Mouse (Mus musculus): ENCODE results near the gene Lifr.
A peak's percentile ranks its signal among the peaks of the same experiment; 100 is the strongest.

The Lifr gene

DNA sequence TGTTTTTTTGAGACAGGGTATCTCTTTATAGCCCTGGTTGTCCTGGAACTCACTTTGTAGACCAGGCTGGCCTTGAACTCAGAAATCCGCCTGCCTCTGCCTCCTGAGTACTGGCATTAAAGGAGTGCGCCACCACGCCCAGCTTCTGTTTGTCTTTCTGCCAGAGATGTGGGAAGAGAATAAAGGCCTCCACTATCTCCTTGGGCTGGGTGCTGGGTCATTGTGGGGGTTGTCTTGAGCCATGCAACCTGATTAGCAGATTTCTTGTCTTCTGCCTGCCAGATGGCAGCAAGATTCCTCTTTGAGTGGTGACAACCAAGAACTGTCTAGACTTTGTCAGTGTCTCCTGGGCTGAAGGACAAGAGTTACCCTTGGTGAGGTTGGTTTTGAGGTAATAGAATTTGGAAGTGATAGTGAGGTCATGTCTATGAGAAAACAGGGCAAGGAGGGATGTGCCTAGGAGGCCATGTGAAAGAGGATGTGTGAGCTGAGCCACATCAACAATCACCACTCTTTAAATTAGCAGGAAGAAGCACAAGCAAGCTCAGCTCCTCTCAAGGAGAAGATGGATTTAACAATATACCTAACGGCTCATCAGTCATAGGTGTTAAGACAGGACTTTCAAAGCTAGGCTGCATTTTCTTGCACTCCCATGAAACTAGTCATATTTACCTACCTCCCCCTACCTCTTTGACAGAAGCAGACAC is 10.6 kb upstream of the Lifr start:
- DNase-seq (ENCODE audit: extremely low read depth, insufficient read length, low spot score): no peak

DNA sequence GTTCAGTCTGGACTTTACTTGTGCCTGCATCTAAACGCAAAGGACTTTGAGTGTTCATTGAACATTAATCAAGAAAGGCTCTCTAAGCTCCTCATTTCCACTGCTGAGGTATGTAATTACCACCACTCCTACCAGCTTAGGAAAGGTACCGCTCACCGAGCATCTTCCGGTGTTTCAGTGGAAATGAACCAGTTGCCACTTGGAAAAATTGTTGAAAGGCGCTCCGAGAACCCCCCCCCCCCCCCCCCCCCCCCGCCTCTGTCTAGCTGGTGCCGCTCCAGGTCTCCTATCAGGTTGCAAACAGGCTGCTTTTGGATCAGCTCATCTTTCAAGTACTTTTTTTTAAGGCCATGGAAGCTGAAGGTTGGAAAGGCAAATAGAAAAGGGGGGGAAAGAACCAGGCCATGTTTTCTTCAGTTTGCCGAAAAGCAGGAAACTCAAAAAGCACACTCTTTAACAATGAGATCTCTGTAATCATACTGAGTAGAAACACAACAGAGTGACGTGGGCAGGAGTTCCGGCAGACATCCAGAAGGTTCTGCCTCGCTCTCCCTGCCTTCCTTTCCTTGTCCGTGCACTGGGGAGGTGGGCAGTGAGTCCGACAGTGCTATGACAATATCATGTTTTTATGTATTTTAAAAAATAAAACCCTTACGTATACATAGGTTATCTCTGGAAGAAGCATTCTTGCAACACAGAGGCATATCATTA is 9.3 kb upstream of the Lifr start:
- DNase-seq (ENCODE audit: extremely low read depth, insufficient read length, low spot score): no peak

DNA sequence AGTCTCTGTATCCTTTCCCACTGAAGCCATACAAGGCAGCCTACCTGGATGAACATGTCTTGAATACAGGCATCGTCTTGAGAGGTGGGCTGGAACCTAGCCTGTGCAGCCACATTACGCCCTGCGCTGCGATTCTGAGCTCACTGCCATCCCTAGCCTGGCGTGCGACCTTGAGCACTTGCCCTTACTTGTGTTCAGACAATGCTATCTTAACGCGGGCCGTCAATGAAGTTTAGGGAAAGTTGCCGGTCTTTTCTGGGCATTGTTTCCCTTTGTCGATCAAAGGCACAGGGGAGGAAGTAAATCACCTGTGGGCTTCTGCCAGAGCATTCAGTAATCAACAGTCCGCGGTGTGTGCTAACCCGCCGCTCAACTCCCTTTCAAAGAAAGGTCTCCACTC is 8.6 kb upstream of the Lifr start:
- no peak for DNase-seq (ENCODE audit: extremely low read depth, insufficient read length, low spot score)

DNA sequence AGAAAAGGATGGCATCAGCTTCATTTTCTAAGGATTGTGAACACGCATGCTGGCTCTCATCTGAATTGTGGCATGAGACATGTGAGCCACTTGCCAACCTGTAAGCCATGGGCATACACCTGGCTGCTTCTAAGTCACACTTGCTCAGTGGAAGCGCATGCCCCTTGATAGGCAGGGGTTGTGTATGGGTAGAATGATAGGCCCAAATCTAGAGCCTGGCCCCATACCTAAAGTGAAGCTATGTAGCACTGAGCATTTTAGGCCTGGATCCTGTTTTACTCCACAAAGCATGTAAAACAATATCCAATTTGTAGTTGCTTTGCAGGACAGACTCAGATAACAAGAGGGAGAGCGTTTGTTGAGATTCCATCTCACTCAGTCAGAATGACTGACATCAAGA is 7.5 kb upstream of the Lifr start:
- no peak for DNase-seq (ENCODE audit: extremely low read depth, insufficient read length, low spot score)

DNA sequence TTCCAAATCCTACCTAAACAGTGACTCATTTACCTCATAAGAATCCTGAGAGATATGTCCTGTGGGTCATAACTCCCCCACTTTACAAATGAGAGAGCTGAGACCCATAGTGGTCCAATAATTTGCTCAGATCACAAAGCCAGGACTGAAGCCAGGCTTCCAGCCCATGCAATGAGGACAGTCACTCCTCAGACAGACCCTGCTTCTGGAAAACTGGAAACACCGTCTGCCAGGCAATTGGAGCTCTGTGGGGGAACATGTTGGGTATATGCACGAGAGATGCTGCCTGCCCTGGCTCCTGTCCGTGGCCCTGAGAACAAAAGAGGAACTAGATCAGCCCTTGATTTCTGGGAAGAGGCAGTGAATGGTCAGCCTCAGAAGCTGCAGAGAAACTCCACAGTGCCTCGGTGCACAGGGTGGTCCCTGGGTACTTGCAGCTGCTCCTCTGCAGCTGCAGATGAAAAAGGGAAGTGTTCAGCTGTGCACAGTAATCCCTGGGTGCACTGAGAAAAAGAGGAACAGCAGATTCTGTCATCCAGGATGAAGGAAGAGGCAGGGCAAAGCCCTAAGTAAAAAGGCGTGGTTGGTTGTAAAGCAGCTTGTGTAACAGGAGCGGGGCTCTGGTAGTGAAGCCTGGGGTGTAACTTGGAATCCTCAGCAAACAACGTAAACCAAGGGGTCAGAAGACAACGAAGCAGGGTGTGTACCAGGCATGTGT is 5.5 kb upstream of the Lifr start:
- DNase-seq (ENCODE audit: extremely low read depth, insufficient read length, low spot score): no peak

DNA sequence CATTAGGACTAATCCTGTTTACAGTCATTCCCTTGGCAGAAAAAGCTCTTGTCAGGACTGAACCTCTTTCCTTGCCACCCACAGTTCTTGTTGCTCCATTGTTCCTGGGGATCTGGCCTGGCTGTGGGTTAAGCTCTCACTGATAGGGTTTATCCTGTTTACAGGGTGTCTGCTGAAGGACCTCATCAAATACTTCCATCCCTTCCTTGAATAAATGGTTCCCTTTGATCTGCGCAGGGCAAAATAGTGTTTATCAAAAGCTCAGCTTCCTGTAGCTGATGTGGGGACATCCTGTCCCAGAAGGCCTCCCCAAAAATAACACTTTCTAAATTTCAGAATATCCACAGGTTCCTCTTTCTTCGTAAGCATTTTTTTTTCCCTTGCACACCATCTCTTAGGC is 1.7 kb upstream of the Lifr start:
- DNase-seq (ENCODE audit: extremely low read depth, insufficient read length, low spot score): no peak

DNA sequence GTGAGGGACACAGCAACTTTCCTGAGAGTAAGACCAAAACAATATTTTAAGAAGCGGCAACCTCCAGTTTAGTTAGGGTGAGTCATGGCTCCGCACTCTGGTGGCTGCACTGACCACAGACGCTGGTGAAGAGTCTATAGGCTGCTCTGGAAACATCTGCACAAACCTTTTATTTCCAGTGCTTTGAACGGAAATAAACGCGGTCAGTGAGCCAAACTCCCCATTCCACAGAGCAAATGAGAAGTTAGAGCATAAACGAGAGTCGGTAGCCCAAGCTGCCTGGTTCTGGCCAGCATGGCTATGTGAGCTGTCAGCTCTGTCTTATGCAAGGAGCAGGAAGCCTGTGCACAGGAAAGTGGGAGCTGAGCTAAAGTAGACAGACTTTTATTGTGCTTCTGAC is 1.9 kb downstream of the Lifr start:
- peak; percentile 6 for DNase-seq (ENCODE audit: extremely low read depth, insufficient read length, low spot score)

DNA sequence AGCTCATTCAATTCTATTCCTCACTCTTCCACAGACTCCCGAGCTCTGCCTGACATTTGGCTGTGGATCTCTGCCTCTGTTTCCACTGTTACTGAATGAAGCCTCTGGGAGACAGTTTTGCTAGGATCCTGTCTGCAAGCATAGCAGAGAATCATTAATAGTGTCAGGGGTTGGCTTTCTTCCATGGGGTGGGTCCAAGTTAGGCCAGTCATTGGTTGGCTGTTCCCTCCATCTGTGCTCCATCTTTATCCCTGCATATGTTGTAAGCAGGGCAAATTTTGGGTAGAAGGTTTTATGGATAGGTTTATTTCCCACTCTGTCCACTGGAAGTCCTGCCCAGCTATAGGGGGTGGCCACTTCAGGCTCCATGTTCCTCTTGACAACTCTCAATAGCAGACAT is 9.0 kb downstream of the Lifr start:
- DNase-seq (ENCODE audit: extremely low read depth, insufficient read length, low spot score): no peak

DNA sequence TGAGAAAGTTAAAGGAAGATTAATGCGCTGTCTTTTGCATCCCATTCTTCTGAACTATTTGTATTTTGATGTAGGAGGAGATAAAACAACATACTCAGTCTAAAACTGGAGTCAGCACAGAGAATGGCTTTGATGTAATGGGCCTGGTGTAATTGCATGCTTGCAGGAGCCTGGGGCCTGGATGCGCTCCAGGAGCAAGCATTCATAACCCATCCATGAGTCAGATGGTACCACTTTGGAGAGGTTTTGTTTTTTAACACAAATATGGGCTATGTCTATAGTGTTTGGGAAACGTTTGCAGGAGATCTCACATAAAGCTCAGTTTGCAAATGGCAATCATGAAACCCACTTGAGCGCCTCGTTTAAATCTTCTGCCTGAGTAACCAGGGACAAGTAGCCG is 9.8 kb downstream of the Lifr start:
- no peak for DNase-seq (ENCODE audit: extremely low read depth, insufficient read length, low spot score)

DNA sequence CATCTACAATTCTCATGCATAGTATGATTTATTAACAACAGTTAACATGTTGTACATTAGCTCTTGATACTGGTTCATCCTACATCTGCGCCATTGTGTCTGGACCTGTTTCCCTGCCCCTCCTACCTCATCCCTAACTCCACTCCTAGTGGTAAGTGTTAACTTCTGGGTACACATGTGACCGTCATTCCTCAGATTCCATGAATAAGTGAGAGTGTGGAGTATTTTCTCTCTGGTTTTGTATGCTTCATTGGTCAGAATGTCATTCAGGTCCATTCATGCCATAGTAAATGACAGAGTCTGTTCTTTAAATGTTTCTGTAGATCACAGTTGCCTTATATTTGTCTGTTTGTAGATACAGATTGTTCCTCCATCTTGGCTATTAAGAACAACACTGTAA is 12.6 kb downstream of the Lifr start:
- no peak for DNase-seq (ENCODE audit: extremely low read depth, insufficient read length, low spot score)

DNA sequence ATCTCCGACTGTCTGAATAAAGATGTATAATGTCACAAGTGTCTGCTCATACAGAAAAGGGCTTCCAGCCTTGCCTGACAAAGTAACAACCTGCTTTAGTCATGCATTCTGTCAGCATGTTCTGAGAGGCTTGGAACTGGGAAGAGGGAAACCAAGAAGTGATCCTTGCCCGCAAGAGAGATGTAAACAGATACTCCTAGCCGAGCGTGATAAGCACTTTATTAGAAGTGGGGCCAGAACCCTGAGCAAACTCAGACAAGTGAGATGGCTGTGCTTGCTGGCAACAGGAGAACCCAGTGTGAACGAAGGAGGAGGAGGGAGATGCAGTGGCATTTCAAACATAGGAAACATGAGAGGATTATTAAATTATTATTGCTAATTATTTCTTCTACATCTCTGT is 14.8 kb downstream of the Lifr start:
- DNase-seq (ENCODE audit: extremely low read depth, insufficient read length, low spot score): no peak

DNA sequence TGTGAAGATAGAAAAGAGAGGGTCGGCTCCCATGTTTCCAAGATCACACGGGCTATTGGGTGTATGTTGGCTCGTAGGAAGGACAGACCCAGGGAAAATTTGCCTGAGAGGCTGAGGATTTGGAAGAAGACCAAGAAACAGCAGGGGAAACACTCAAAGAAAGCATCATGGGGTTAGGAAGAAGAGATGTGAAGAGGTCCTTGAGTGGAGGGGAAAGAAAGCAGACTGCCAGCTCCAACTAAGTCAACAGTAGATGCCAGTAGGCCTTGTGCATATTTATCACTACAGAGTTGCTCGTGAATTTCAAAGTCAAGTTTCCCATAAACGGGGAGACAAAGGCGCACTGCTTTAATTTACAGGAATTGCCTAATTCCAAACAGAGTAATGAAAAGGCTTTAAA is 17.7 kb downstream of the Lifr start:
- DNase-seq (ENCODE audit: extremely low read depth, insufficient read length, low spot score): no peak

DNA sequence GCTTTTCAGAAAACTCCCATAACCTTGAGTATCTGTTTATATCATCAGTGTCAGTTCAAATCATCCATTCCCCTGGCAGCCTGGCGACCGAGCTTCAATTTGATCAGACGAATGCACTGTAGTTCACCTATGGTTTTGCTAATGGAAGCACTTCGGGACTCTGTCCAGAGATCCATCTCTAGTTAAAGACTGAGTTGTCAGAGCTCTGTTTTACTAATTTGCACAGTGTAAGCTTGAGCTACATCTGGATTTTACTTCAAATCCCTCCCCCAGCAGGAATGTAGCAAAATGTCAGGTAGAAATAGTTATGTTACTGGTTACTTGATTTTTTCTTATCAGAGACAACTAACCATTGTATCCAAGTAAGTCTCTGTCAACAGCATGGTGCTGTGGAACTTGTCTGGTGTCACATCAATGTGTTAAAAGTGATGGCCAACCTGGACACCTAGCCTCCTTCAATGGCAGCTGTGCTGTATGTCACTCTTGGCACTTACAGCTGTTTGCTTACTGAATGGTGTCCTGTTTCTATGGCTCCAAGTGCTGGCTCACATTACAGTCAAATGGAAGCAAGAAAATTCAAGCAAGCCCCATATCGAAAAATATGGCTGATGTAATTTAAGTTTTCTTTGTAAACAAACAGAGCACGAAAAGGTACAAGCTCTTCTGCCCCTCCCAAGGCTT is 22.0 kb downstream of the Lifr start:
- no peak for DNase-seq (ENCODE audit: extremely low read depth, insufficient read length, low spot score)

DNA sequence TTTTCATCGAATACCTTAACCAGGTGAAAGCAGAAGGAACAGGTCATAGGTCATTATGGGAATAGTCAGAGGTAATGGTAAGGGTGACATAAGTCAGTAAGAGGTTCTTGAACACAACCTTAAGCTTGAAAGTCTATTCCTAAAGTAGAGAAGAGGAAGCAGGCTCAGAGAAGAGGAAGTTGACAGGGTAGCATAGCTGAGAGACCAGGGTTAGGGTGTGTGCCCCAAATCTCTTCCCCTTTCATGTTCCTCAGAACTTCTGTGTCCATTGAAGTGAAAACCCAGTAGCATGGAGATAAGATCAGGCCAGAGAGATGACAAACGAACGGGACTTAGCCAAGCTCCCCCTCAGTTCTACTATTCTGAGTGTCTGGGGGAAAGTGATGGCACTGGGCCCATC is 23.5 kb downstream of the Lifr start:
- no peak for DNase-seq (ENCODE audit: extremely low read depth, insufficient read length, low spot score)

DNA sequence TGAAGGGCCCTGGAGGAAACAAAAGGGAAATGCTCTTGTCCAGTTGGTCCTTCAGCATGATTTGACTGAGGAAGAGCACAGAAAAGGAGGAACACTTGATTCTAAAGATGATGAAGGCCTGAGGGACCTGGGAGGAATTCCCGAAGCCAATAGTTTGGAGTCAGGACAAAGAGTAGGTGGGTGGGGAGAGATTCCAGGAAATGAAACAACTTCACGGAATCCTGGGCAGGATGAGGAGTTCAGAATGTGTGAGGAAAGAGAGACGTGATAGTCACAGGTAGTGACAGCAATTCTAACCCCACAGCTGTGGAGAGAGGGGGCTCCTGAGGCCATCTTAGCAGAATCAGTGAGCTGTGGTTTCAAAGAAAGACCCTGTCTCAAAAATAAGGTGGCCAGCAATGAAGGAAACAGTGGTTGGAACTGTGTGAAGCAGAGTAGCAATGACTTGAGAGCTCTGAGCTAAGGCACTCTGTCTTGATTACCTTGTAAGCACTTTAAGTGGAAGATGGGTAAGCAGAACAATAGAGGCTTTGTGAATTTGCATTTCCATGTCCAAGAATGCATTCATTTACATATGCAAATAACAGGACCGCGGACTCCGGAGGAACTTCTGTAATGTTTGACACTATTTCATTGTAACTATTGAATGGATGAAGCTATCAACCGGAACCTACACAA is 25.1 kb downstream of the Lifr start:
- DNase-seq (ENCODE audit: extremely low read depth, insufficient read length, low spot score): no peak

DNA sequence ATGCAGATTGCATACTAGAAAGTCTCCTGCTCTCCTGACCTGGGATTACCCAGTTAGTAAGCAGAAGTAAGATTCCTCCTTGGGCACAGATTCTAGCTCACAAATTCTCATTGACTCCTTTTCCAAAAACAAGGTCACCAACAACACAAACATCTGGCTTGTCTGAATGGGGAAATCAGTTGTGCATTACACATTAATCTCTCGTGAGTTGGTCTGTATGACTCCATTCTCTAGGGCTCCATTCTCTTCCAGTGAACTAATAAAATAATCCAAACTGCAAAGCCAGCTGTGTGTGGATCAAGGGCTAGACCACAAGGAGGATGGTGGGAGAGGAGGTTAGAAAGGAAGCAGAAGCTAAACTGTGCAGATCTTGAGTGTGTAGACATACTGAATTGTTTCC is 25.8 kb downstream of the Lifr start:
- no peak for DNase-seq (ENCODE audit: extremely low read depth, insufficient read length, low spot score)

DNA sequence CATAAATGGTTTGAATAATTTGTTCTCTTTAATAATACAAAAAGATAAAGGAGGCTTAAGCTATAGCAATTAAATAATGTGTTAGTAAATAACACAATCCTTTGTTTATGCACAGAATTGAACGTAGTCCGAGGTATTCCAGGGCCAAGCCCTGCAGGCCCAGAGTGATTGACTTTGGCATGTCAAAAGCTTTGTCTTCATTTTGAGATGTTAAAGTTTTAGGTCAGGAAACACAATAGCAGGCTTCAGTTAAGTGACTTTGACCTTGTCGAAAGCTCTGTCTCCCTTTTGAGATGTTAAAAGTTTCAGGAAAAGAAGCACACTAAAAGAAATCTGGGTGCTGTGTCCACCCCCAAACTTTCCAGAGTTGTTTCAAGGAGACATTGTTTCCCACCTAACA is 26.3 kb downstream of the Lifr start:
- DNase-seq (ENCODE audit: extremely low read depth, insufficient read length, low spot score): no peak

DNA sequence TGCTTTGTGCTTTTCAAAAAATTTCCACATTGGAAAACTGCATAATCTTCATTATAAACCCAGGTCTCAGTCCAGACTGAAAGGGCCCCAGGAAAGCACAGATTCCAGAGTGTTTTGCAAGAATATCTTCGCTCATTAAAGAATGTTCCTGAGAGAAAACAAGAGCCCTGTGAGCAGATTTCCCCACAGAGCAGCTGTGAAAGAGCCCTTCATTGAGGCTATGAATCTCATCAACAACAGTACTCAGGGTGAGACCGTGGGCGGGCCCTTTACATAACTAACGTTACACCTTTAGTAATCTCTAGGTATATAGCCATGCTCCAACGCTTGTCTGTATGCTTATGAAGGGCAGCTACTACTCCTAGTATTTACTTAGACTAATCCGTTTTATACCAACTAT is 27.5 kb downstream of the Lifr start:
- DNase-seq (ENCODE audit: extremely low read depth, insufficient read length, low spot score): no peak

DNA sequence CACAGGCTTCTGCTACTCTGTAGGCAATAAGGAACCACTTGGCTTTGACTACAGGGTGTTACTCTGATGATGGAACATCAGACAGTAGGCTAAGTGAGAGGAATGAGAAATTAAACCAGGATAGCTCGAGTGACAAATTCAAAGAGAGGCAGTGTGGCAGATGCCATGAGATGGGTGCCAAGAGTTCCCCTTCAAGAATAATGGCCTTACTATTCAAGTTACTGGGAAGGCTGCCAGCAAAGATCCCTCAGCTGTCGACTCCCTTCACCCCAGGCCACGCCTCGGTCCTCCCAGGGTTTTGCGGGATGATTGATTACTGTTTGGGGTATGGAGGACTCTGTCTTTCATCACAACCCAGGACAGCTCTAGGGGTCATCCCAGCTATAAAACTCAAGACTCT is 28.4 kb downstream of the Lifr start:
- peak; percentile 27 for DNase-seq (ENCODE audit: extremely low read depth, insufficient read length, low spot score)

DNA sequence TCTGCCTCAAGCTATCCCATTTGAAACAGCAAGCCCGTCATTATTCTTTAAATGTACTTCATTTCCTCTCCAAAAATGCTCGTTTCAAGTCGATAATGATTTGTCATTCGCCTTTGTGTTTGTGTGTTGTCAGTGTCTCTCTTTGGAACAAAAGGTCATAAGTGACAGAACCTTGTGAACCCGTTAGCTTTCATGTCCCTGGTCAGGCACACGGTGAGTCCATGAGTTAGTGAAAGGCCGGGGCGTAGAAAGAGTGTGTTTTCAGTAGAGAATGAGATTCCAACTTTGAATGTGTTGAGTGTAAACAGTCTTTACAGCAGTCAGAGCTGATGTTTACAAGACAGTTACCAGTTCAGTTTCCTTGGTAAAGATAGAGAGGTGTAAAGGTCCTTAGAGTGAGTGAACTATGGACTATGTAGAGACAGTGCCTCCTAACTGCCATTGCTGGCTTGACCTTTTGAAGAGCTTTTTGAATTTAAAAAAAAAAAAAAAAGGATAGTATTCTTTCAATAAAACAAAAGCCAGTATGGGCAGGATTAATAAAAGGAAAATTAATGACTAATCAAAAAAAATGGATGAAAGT is 29.6 kb downstream of the Lifr start:
- no peak for DNase-seq (ENCODE audit: extremely low read depth, insufficient read length, low spot score)
